Mouse (Mus musculus) forebrain, embryonic 11.5 days (tissue): Measurements from ENCODE around the gene Gm17542. TPM values are rescaled to one million over a fixed set of nuclear protein-coding genes. Genes with fewer than 3 reads are reported as not detected.

Experiments used
- polyA plus RNA-seq: library from polyadenylated mRNA; unstranded; fragments of >200 nt; fragmentation: Nextera tagmentation; extraction: Ambion mirVana; gene quantifications from 2 replicates; pipeline ENCODE4 v1.2.1, GENCODE M21; 2014

The Gm17542 gene
- polyA plus RNA-seq, 1 experiment from 2014 or later: not detected

Other genes starting within 250 kb of the Gm17542 start
- 14.5 and 16.1 TPM in 2 replicates for gene Ccdc138, start 220.3 kb downstream of the Gm17542 start, polyA plus RNA-seq
- 0.75 and 0.81 TPM in 2 replicates for gene Edar, start 42.6 kb downstream of the Gm17542 start, polyA plus RNA-seq
- 1.8 and 2.0 TPM in 2 replicates for gene Sh3rf3, start 95.1 kb upstream of the Gm17542 start, polyA plus RNA-seq